Mouse (Mus musculus): ENCODE data around the gene Abtb2.

DNA sequence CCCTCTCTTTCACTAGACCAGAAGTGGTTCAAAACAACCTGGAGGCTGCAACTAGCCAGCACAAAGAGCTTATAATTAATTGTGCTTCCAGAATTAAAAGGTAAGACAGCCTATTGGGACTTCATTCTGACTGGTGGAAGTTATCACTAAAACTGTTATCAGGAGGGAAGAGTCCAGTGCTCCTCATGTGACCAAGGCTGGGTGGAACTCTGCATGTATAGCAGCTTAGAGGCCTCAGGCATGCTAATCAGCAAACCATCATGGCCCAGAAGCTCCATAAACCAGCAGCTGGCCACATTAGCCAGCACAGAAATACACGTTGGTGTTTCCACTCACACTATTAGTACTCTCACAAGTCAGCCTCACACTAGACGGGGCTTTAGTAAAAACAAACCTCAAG lies 180.7 kb downstream of the Abtb2 start:
- TF ChIP-seq EP300 (IDR thresholded peaks at IDR 0.05; ENCODE audit: low read depth) (no peak), CTCF (IDR thresholded peaks at IDR 0.05; ENCODE audit: low read depth) (no peak)
